Mouse (Mus musculus) forebrain, embryonic 14.5 days (tissue): ENCODE measurements around the gene Ggact. TPM values are rescaled to one million over a fixed set of nuclear protein-coding genes. Genes with fewer than 3 reads are reported as not detected.
A peak's percentile ranks its signal among the peaks of the same experiment; 100 is the strongest.

Experiments used
- ATAC-seq: fragments of 200-750 bp; cut with Nextera tagmentation; 2 replicates; pipeline ENCODE4 v1.8.0; 2017; ENCODE audit warnings: mild to moderate bottlenecking, moderate library complexity
- DNase-seq: peaks from one replicate; pipeline ENCODE4 v3.0.0-alpha.2; 2015; ENCODE audit warnings: low spot score
- H3K27ac ChIP-seq: fragments of 300-500 bp; sonication (generic); 2 replicates; pipeline ENCODE4 v1.5.1; 2014; ENCODE audit warnings: low read depth, mild to moderate bottlenecking, control low read depth, low read length, moderate library complexity
- H3K27me3 ChIP-seq: fragments of 300-500 bp; sonication (generic); replicated peaks from 2 replicates; pipeline ENCODE4 v1.6.1; 2014; ENCODE audit warnings: low read length, control low read depth, mixed read lengths; ENCODE audit not compliant: control insufficient read depth, insufficient read depth
- H3K36me3 ChIP-seq: fragments of 300-500 bp; sonication (generic); 2 replicates; pipeline ENCODE4 v1.6.1; 2014; ENCODE audit warnings: low read length, control low read depth; ENCODE audit not compliant: control insufficient read depth, insufficient read depth
- H3K4me1 ChIP-seq: fragments of 300-500 bp; sonication (generic); 2 replicates; pipeline ENCODE4 v1.6.1; 2014; ENCODE audit warnings: antibody characterized with exemption, low read length, control low read depth; ENCODE audit not compliant: control insufficient read depth, insufficient read depth
- H3K4me2 ChIP-seq: fragments of 300-500 bp; sonication (generic); 2 replicates; pipeline ENCODE4 v1.6.1; 2014; ENCODE audit warnings: mild to moderate bottlenecking, control low read depth, low read length
- H3K4me3 ChIP-seq: fragments of 300-500 bp; sonication (generic); 2 replicates; pipeline ENCODE4 v1.5.1; 2014; ENCODE audit warnings: low read depth, low read length, control low read depth
- H3K9ac ChIP-seq: fragments of 300-500 bp; sonication (generic); 2 replicates; pipeline ENCODE4 v1.6.1; 2014; ENCODE audit warnings: mild to moderate bottlenecking, low read length, control low read depth, moderate library complexity
- H3K9me3 ChIP-seq: fragments of 300-500 bp; sonication (generic); replicated peaks from 2 replicates; pipeline ENCODE4 v1.6.1; 2016; ENCODE audit warnings: low read length, control low read depth, mixed read lengths; ENCODE audit not compliant: control insufficient read depth
- WGBS: fragments of 180-500 bp; shearing (Covaris S2); extraction: QIAGEN DNeasy Blood & Tissue Kit; methylation state at CpG from one replicate; pipeline ENCODE4 v1.1.7; 2014; 5-methylcytosine and 5-hydroxymethylcytosine counted together
- polyA plus RNA-seq: library from polyadenylated mRNA; unstranded; fragments of >200 nt; fragmentation: Nextera tagmentation; extraction: Ambion mirVana; gene quantifications from 2 replicates; pipeline ENCODE4 v1.2.1, GENCODE M21; 2014

The Ggact gene
- polyA plus RNA-seq, 1 experiment from 2014 or later = 6.9 TPM

DNA sequence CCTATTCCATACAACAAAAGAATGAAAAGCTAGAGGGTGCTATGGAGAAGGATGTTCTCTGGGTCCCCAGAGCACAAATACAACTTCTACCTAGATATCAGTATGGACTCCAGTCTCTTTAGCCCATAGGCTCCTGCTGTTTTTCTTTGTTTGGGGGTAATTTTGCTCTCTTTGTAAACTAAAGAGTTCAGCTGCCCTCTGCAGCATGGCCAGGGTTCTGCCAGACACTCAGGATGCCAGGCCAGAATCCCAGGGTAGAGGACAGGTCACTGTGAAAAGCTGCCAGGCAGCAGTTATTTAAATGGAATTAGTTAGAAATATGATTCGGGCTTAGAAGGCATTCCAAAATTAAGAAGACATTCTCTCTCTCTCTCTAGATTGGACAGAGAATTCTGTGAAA, 22.9 kb upstream of the Ggact start:
- Histone ChIP-seq H3K4me3 (no peak overlapping the region), H3K27ac (no peak overlapping the region), H3K36me3 (peaks cover 23% of the 10 kb centered on the region), H3K9ac (no peak overlapping the region), H3K27me3 (no peaks in the 10 kb centered on the region), H3K4me1 (no peaks in the 10 kb centered on the region), H3K9me3 (no peaks in the 10 kb centered on the region), H3K4me2 (no peak overlapping the region)
- 75% methylated on average over 1 of the region's 1 CpGs for WGBS
- ATAC-seq (no peak), DNase-seq (no peak)

DNA sequence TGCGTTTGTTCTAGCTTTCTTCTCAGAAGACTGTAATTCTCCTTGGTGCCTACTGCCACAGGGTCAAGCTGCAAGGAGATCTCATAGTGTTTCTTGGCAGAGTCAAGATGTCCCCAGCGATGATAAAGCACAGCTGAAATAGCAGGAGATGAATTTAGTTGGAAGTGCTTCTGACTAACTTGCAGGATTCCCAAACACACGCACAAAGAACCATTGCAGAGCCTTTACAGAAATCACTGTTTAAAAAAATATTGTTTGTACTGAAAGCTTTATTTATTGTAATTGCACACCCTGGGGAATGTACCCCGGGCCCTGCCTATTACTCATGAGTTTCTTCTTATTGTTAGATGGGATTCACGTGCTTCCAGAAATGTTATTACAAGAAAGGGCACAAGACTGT, 6.5 kb upstream of the Ggact start:
- Histone ChIP-seq H3K4me2 (no peak overlapping the region), H3K9ac (no peak overlapping the region), H3K9me3 (no peaks in the 10 kb centered on the region), H3K27me3 (no peaks in the 10 kb centered on the region), H3K36me3 (peaks cover 8% of the 10 kb centered on the region), H3K27ac (no peak overlapping the region), H3K4me1 (no peaks in the 10 kb centered on the region), H3K4me3 (no peak overlapping the region)
- 86% methylated on average over 5 of the region's 5 CpGs for WGBS
- no peak for ATAC-seq
- no peak for DNase-seq

DNA sequence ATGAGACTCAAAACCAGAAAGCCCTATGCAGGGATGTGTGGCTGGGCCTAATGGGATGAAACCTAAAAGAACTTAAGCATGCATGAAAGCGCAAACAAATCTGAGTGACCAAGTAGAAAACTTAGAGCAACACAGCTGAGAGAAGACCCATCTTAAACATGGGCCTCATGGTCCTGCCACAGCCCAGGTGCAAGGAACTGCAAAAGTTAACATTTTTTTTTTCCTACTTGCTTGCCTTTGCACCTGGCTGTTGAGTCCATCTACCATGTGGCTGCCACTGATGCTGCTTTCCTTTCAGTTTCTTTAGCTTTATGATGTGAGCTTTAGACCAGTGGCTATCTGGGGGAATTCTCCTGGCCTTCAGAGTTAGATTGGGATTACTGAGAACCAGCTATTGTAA, 4.1 kb upstream of the Ggact start:
- DNase-seq (no peak), ATAC-seq (no peak)
- H3K4me3 ChIP-seq = no peak overlapping the region
- peaks cover 8% of the 10 kb centered on the region; the same call in 1 of the 2 replicates for H3K36me3 ChIP-seq
- WGBS = 93% methylated on average over 1 of the region's 1 CpGs
- no peak overlapping the region for H3K27ac ChIP-seq
- H3K27me3 ChIP-seq = no peaks in the 10 kb centered on the region
- peaks cover 4% of the 10 kb centered on the region; the same call in 1 of the 2 replicates for H3K4me1 ChIP-seq
- no peaks in the 10 kb centered on the region for H3K9me3 ChIP-seq
- H3K4me2 ChIP-seq = no peak overlapping the region
- no peak overlapping the region for H3K9ac ChIP-seq

DNA sequence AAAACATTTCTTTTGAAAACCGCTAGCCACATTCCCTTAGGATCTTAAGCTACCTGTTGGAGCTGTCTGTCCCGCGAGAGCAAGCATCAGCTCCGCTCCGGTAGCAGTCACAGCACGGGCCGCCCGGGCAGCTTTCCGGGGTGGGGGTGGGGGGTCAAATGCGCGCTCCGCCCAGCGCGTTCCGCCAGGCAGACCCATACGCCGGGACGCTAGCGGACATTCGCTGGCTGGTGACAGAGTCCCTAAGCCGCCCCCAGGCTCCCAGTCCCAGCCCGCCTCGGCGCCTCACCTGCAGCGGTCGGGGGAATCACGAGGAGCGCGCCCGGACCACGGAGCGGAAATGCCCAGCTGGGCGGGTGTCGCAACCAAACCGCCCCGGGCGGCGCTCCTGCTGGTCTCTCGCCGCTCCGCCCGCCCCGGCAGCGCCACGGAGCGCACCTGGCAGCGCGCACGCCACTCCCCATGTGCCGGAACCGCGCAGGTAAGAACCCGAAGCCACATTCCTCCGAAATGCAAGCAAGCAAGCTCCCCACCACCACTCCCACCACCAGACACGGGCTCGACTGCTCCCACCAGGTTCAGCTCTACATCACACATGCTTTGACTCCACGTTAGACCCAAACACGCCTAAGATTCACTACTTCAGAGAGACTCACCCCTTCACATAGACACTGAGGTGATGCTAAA, 602 bp downstream of the Ggact start:
- DNase-seq = peak; percentile 22
- ATAC-seq = peak; percentile 66
- Histone ChIP-seq H3K4me1 (peaks cover 5% of the 10 kb centered on the region; the same call in 1 of the 2 replicates), H3K27ac (no peak overlapping the region), H3K4me2 (peak overlapping the region; percentile 95), H3K9ac (peak overlapping the region; percentile 65), H3K9me3 (0 out of 2 replicates have a peak, but pooled peaks cover 4% of the 10 kb centered on the region), H3K27me3 (peaks cover 7% of the 10 kb centered on the region; the same call in 1 of the 2 replicates), H3K4me3 (peak overlapping the region; percentile 55), H3K36me3 (no peaks in the 10 kb centered on the region)
- WGBS = 1% methylated on average over 58 of the region's 58 CpGs

DNA sequence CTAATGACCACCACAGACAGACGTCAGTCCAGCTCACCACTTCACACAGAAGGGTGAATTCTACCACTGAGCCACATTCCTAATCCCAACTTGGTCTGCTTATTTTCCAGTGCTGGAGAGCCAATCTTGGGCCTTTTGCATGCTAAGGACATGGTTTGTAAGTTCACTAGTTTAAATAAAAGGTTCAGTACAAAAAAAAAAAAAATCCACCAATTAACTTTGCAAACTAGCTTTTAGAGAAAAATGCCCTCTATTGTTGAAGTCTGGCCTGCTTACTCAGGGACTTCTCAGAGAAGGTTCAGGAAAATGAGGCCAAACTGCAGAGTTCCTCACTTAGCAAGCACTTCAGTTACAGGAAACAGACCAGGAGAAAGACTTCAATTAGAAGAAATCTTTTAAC, 1.4 kb downstream of the Ggact start:
- 39% methylated on average over 1 of the region's 1 CpGs for WGBS
- Histone ChIP-seq H3K27me3 (peaks cover 7% of the 10 kb centered on the region; the same call in 1 of the 2 replicates), H3K36me3 (no peaks in the 10 kb centered on the region), H3K4me1 (peaks cover 5% of the 10 kb centered on the region; the same call in 1 of the 2 replicates), H3K9me3 (0 out of 2 replicates have a peak, but pooled peaks cover 4% of the 10 kb centered on the region), H3K4me2 (peak overlapping the region; percentile 95; the same call in 1 of the 2 replicates), H3K27ac (no peak overlapping the region), H3K9ac (no peak overlapping the region), H3K4me3 (no peak overlapping the region; the same call in 1 of the 2 replicates)
- no peak for DNase-seq
- no peak for ATAC-seq

DNA sequence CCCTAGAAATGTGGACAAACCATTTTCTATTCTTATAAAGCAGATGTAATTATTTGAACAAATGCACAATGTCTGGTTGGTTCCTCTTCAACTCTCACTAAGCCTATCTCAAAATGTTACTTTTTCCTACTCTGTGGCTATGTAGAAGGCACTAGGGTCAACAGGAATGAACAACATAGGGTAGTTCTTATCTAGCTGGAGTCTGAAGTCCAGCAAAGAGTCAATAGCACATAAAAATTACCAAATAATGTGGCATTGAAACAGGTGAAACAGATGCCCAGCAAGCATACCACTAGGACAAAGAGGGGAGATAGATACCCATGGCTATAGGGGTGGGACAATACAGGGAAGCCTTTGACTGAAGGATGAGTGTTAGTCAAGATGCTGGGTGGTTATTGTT, 2.3 kb downstream of the Ggact start:
- Histone ChIP-seq H3K4me2 (no peak overlapping the region), H3K27me3 (peaks cover 7% of the 10 kb centered on the region; the same call in 1 of the 2 replicates), H3K4me3 (no peak overlapping the region), H3K9ac (no peak overlapping the region), H3K4me1 (peaks cover 5% of the 10 kb centered on the region; the same call in 1 of the 2 replicates), H3K36me3 (no peaks in the 10 kb centered on the region), H3K27ac (no peak overlapping the region), H3K9me3 (peaks cover 4% of the 10 kb centered on the region; the same call in 1 of the 2 replicates)
- no peak for ATAC-seq
- no peak for DNase-seq

DNA sequence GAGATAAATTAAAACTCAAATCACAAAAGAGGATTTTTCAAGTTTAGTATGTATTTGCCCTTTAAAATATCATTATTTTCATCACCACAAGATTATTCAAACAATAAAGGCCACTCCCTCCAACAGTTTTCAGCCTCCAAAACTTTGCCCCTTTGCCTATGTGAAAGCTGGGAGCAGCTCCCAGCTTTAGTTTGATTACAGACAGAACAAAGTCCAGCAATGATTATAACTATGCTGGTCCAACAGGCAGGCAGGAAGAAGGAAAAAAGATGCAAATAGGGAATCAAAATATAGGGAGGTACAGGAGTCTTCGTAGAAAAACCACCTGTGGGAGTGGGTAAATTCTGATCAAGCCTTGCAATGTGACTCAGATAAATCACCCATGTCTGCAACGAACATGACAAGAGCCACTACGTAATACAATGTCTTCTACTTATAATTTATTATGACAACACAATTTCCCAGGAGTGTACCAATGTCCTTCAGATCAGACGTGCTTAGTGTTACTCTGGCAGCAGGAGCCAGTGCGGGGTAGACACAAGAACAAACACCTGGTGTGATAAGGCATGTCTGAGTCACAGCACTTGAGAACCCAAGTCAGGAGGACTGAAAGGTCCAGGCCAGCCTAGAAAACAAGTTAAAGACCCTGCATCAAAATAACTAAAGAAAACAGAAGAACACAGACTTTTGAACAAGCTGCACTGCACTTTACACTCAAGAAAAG, 4.0 kb downstream of the Ggact start:
- no peak for DNase-seq
- 91% methylated on average over 5 of the region's 5 CpGs for WGBS
- no peak for ATAC-seq

DNA sequence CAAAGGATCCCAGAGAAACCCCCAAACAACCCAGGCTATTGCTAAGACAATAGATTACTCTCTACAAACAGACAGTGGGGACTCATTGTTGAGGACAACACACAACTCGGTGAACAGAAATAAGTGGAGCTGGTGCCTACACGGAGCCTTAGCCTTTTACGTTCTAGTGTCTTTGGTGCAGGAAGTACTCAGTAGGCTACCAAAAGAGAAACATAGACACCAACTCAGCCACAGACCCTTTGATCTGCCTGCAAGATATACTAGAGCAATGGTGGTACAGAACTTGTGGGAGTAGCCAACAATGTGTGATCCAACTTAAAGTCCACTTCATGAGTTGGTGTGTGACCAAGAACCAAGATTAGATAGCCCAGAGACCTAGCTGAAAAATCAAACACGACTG, 5.5 kb downstream of the Ggact start:
- Histone ChIP-seq H3K27me3 (peaks cover 7% of the 10 kb centered on the region; the same call in 1 of the 2 replicates), H3K9me3 (peaks cover 4% of the 10 kb centered on the region; the same call in 1 of the 2 replicates), H3K4me2 (no peak overlapping the region), H3K27ac (no peak overlapping the region), H3K36me3 (no peaks in the 10 kb centered on the region), H3K4me3 (no peak overlapping the region), H3K9ac (no peak overlapping the region), H3K4me1 (peaks cover 3% of the 10 kb centered on the region; the same call in 1 of the 2 replicates)
- DNase-seq (no peak), ATAC-seq (no peak)
- WGBS = 93% methylated on average over 4 of the region's 4 CpGs

More for the DNA sequence above, 4.0 kb downstream of the Ggact start:
- H3K4me3 ChIP-seq = no peak overlapping the region
- H3K4me2 ChIP-seq = no peak overlapping the region
- no peak overlapping the region for H3K27ac ChIP-seq
- peaks cover 4% of the 10 kb centered on the region; the same call in 1 of the 2 replicates for H3K9me3 ChIP-seq
- peaks cover 5% of the 10 kb centered on the region; the same call in 1 of the 2 replicates for H3K4me1 ChIP-seq
- peaks cover 7% of the 10 kb centered on the region; the same call in 1 of the 2 replicates for H3K27me3 ChIP-seq
- H3K36me3 ChIP-seq = no peaks in the 10 kb centered on the region
- H3K9ac ChIP-seq = no peak overlapping the region
